ENCODE assay signal across 16 mouse cellular contexts in the genomic region with DNA sequence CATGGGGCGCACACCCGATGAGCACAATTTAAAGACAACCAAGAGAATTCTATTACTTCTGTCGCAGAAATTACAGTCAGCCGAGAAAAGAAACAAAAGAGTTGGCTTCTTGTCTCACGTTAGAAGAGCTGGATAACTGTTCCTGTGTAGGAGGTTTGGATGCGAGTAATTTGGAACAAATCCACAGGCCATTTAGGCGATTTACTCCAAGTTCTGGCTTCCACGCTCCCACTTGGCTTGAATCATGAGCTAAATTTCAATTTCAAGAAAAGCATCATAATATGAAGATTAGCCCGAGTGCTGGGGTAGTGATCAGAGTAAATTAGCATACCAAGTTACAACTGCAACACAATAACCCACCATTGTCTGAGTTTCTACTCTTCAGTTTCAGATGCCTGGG.
"Had no signal": no experiment of that assay in that cellular context is flagged by ENCODE, and none has a peak within 500 bp of the region (broad histone marks: within the 10 kb centered on the region; RNA-seq: fewer than 3 reads in every experiment).

No protein-coding gene starts in this region.

- DNase-seq: kidney, adult 8-10 months; kidney, postnatal 10 days; kidney, postnatal 36 days; layer of hippocampus, postnatal 36 days; liver, embryonic 13.5 days; lung, adult 2 months; lung, postnatal 14 days; lung, postnatal 4 days; midbrain, embryonic 14.5 days; thymus, adult 2 months; thymus, postnatal 14 days; thymus, postnatal 4 days had no signal

- H3K27me3 ChIP-seq: kidney, embryonic 15.5 days; liver, embryonic 13.5 days had no signal

- H3K36me3 ChIP-seq: kidney, embryonic 15.5 days; liver, embryonic 13.5 days had no signal

- H3K4me2 ChIP-seq: kidney, embryonic 15.5 days; liver, embryonic 13.5 days; midbrain, embryonic 11.5 days had no signal

- H3K4me1 ChIP-seq: kidney, embryonic 15.5 days; liver, embryonic 13.5 days had no signal

- H3K4me3 ChIP-seq: kidney, embryonic 15.5 days; left cerebral cortex, adult 2 months; liver, embryonic 13.5 days had no signal

- H3K9ac ChIP-seq: kidney, embryonic 15.5 days; liver, embryonic 13.5 days had no signal

- H3K9me3 ChIP-seq: kidney, embryonic 15.5 days; liver, embryonic 13.5 days had no signal

- H3K27ac ChIP-seq: kidney, embryonic 15.5 days; left cerebral cortex, adult 2 months; liver, embryonic 13.5 days; stomach, postnatal 0 days had no signal
